Mouse (Mus musculus): ENCODE data around the gene Scgb1c1. TPM values are rescaled to one million over a fixed set of nuclear protein-coding genes. Genes with fewer than 3 reads are reported as not detected.

The Scgb1c1 gene
- 10 to 100 TPM; 23.9 to 24.8 TPM for total RNA-seq (2021)

GRCm38 (mm10) chr7:140844905-140845665, at the start of gene Scgb1c1:
Scgb1c1 (plus strand) TSS chr7:140845547.
- intact Hi-C loops (cut with DNase I): loop anchor here (1.0 to 5.0 kb wide), 4 partner anchors 58 to 327 kb away; partner anchors contain the start of gene Rnh1
- DNase-seq: peak; percentile 91 to 96

GRCm38 (mm10) chr7:140797619-140798018, 47.7 kb upstream of the Scgb1c1 start:
- intact Hi-C loops (cut with DNase I): no loop called here
- no peak for DNase-seq

- DNase-seq: no peak
- intact Hi-C loops (cut with DNase I): no loop called here
These were observed 47.1 kb upstream of the Scgb1c1 start for GRCm38 (mm10) chr7:140798212-140798611.

GRCm38 (mm10) chr7:140802629-140803028, 42.7 kb upstream of the Scgb1c1 start:
- intact Hi-C loops (cut with DNase I): no loop called here

GRCm38 (mm10) chr7:140805704-140806103, 39.6 kb upstream of the Scgb1c1 start:
- DNase-seq: peak in 1 of 2 experiments; percentile 22
- intact Hi-C loops (cut with DNase I): no loop called here

More at GRCm38 (mm10) chr7:140802629-140803028, 42.7 kb upstream of the Scgb1c1 start:
- no peak for DNase-seq

GRCm38 (mm10) chr7:140810496-140810895, 34.9 kb upstream of the Scgb1c1 start:
- DNase-seq: no peak
- intact Hi-C loops (cut with DNase I): no loop called here

- intact Hi-C loops (cut with DNase I): no loop called here
- DNase-seq: no peak
These were observed 33.6 kb upstream of the Scgb1c1 start for GRCm38 (mm10) chr7:140811714-140812113.

- intact Hi-C loops (cut with DNase I): no loop called here
- no peak for DNase-seq
These were observed 32.5 kb upstream of the Scgb1c1 start for GRCm38 (mm10) chr7:140812850-140813249.

- intact Hi-C loops (cut with DNase I): no loop called here
- no peak for DNase-seq
These were observed 25.2 kb upstream of the Scgb1c1 start for GRCm38 (mm10) chr7:140820173-140820572.

- intact Hi-C loops (cut with DNase I): no loop called here
- DNase-seq: no peak
These were observed 24.1 kb upstream of the Scgb1c1 start for GRCm38 (mm10) chr7:140821305-140821652.

GRCm38 (mm10) chr7:140821653-140822329, 23.6 kb upstream of the Scgb1c1 start, which contains the start of gene Zfp941:
Zfp941 (minus strand) TSS chr7:140822178.
- intact Hi-C loops (cut with DNase I): no loop called here
- DNase-seq: no peak

- no peak for DNase-seq
- intact Hi-C loops (cut with DNase I): no loop called here
These were observed 22.6 kb upstream of the Scgb1c1 start for GRCm38 (mm10) chr7:140822731-140823130.

GRCm38 (mm10) chr7:140828171-140828881, 17.0 kb upstream of the Scgb1c1 start:
- no peak for DNase-seq
- intact Hi-C loops (cut with DNase I): no loop called here

GRCm38 (mm10) chr7:140831447-140831846, 13.9 kb upstream of the Scgb1c1 start:
- DNase-seq: no peak
- intact Hi-C loops (cut with DNase I): loop anchor here (10.0 kb wide), 1 partner anchor 757 kb away; no protein-coding TSS in a partner anchor

GRCm38 (mm10) chr7:140833341-140833740, 12.0 kb upstream of the Scgb1c1 start:
- DNase-seq: no peak
- intact Hi-C loops (cut with DNase I): loop anchor here (10.0 kb wide), 1 partner anchor 759 kb away; no protein-coding TSS in a partner anchor

- intact Hi-C loops (cut with DNase I): loop anchor here (10.0 kb wide), 1 partner anchor 760 kb away; no protein-coding TSS in a partner anchor
- DNase-seq: no peak
These were observed 10.2 kb upstream of the Scgb1c1 start, which contains the start of gene Urah for GRCm38 (mm10) chr7:140834968-140835757. Urah (plus strand) TSS chr7:140835018.

- intact Hi-C loops (cut with DNase I): loop anchor here (10.0 kb wide), 1 partner anchor 761 kb away; no protein-coding TSS in a partner anchor
These were observed 9.6 kb upstream of the Scgb1c1 start for GRCm38 (mm10) chr7:140835758-140836087.

GRCm38 (mm10) chr7:140836243-140837115, 8.9 kb upstream of the Scgb1c1 start:
- no peak for DNase-seq
- intact Hi-C loops (cut with DNase I): loop anchor here (10.0 kb wide), 1 partner anchor 762 kb away; no protein-coding TSS in a partner anchor

More at GRCm38 (mm10) chr7:140835758-140836087, 9.6 kb upstream of the Scgb1c1 start:
- no peak for DNase-seq

GRCm38 (mm10) chr7:140839556-140839955, 5.8 kb upstream of the Scgb1c1 start:
- DNase-seq: no peak
- intact Hi-C loops (cut with DNase I): loop anchor here (10.0 kb wide), 1 partner anchor 765 kb away; no protein-coding TSS in a partner anchor
